Mouse (Mus musculus) lung, postnatal 0 days (tissue): ENCODE results near the gene Il20rb. TPM values are rescaled to one million over a fixed set of nuclear protein-coding genes. Genes with fewer than 3 reads are reported as not detected.
A peak's percentile ranks its signal among the peaks of the same experiment; 100 is the strongest.

ENCODE experiments used
- ATAC-seq: fragments of 200-750 bp; cut with Nextera tagmentation; 2 replicates; pipeline ENCODE4 v1.8.0; 2017; ENCODE audit warnings: moderate library complexity
- DNase-seq: peaks from one replicate; pipeline ENCODE4 v3.0.0-alpha.2; 2016; ENCODE audit warnings: low spot score
- H3K27ac ChIP-seq: fragments of 300-500 bp; sonication (generic); 2 replicates; pipeline ENCODE4 v1.5.1; 2014; ENCODE audit warnings: antibody characterized with exemption, mild to moderate bottlenecking, low read length, mixed read lengths
- H3K27me3 ChIP-seq: fragments of 300-500 bp; sonication (generic); replicated peaks from 2 replicates; pipeline ENCODE4 v1.6.1; 2014; ENCODE audit warnings: low read length, mixed read lengths; ENCODE audit not compliant: insufficient read depth
- H3K36me3 ChIP-seq: fragments of 300-500 bp; sonication (generic); 2 replicates; pipeline ENCODE4 v1.6.1; 2014; ENCODE audit warnings: low read length, mixed read lengths; ENCODE audit not compliant: insufficient read depth
- H3K4me1 ChIP-seq: fragments of 300-500 bp; sonication (generic); 2 replicates; pipeline ENCODE4 v1.6.1; 2014; ENCODE audit warnings: antibody characterized with exemption, low read depth, low read length, mixed read lengths; ENCODE audit not compliant: insufficient read depth
- H3K4me2 ChIP-seq: fragments of 300-500 bp; sonication (generic); replicated peaks from 2 replicates; pipeline ENCODE4 v1.6.1; 2014; ENCODE audit warnings: low read depth, mild to moderate bottlenecking, low read length, moderate library complexity, mixed read lengths
- H3K4me3 ChIP-seq: fragments of 300-500 bp; sonication (generic); 2 replicates; pipeline ENCODE4 v1.5.1; 2014; ENCODE audit warnings: low read depth, low read length
- H3K9ac ChIP-seq: fragments of 300-500 bp; sonication (generic); replicated peaks from 2 replicates; pipeline ENCODE4 v1.6.1; 2014; ENCODE audit warnings: low read depth, mild to moderate bottlenecking
- H3K9me3 ChIP-seq: fragments of 300-500 bp; sonication (generic); 2 replicates; pipeline ENCODE4 v1.6.1; 2016; ENCODE audit warnings: low read length, mixed read lengths
- CTCF ChIP-seq: IDR thresholded peaks from 2 replicates; pipeline ENCODE4 v1.5.1; 2016; ENCODE audit warnings: antibody characterized with exemption, mild to moderate bottlenecking
- EP300 ChIP-seq: IDR thresholded peaks from 2 replicates; pipeline ENCODE4 v1.6.1; 2016; ENCODE audit warnings: antibody characterized with exemption, mild to moderate bottlenecking, control low read depth
- WGBS: fragments of 180-500 bp; shearing (Covaris S2); extraction: QIAGEN DNeasy Blood & Tissue Kit; methylation state at CpG from one replicate; pipeline ENCODE4 v1.1.7; 2014; 5-methylcytosine and 5-hydroxymethylcytosine counted together
- polyA plus RNA-seq: library from polyadenylated mRNA; unstranded; fragments of >200 nt; fragmentation: Nextera tagmentation; extraction: Ambion mirVana; gene quantifications from 2 replicates; pipeline ENCODE4 v1.2.1, GENCODE M21; 2015

Gene Il20rb
- polyA plus RNA-seq, 1 experiment from 2014 or later: 2.2 TPM

- Histone ChIP-seq H3K4me3 (no peak overlapping the region), H3K9ac (no peak overlapping the region), H3K27ac (no peak overlapping the region), H3K9me3 (no peaks in the 10 kb centered on the region), H3K4me2 (no peak overlapping the region), H3K4me1 (no peaks in the 10 kb centered on the region), H3K27me3 (no peaks in the 10 kb centered on the region), H3K36me3 (no peaks in the 10 kb centered on the region)
- 35% methylated on average over 7 of the region's 7 CpGs for WGBS
- TF ChIP-seq EP300: no peak
- no peak for TF ChIP-seq CTCF
- peak; percentile 44 for ATAC-seq
- DNase-seq: peak; percentile 77
Observed at GRCm38 (mm10) chr9:100415328-100415979, 71.1 kb downstream of the Il20rb start.

Other genes starting within 250 kb of the Il20rb start
- gene Nck1, start 59.3 kb upstream of the Il20rb start, polyA plus RNA-seq: 77.9 and 87.8 TPM in 2 replicates
- 16.1 and 16.7 TPM in 2 replicates for gene Slc35g2, start 84.3 kb upstream of the Il20rb start, polyA plus RNA-seq
- 38.1 and 40.1 TPM in 2 replicates for gene Stag1, start 111.0 kb upstream of the Il20rb start, polyA plus RNA-seq